Mouse (Mus musculus) embryonic fibroblast, embryonic 13.5 days (primary cell): ENCODE results near the gene Edaradd.

Source experiments
- CTCF ChIP-seq: IDR thresholded peaks from 2 replicates; pipeline ENCODE4 v1.5.1; 2011; ENCODE audit warnings: mild to moderate bottlenecking, control low read depth, low read length, moderate library complexity, borderline replicate concordance; ENCODE audit not compliant: insufficient read depth
- POLR2A ChIP-seq: IDR thresholded peaks from 2 replicates; pipeline ENCODE4 v1.6.1; 2011; ENCODE audit warnings: low read depth, mild to moderate bottlenecking, control low read depth, low read length, moderate library complexity

GRCm38 (mm10) chr13:12554211-12554610 is 34.0 kb upstream of the Edaradd start:
- TF ChIP-seq CTCF (no peak), POLR2A (no peak)
